Mouse (Mus musculus): ENCODE data around the gene Polr2e. TPM values are rescaled to one million over a fixed set of nuclear protein-coding genes. Genes with fewer than 3 reads are reported as not detected.

Polr2e gene
- polyA plus RNA-seq, 1 experiment from 2014 or later: 241 TPM

- no peak overlapping the region for H3K9ac ChIP-seq (replicated peaks)
- no peak overlapping the region for H3K4me3 ChIP-seq (replicated peaks)
- no peaks in the 10 kb centered on the region for H3K9me3 ChIP-seq
- H3K27ac ChIP-seq: no peak overlapping the region
- ATAC-seq (ENCODE audit: insufficient number of reproducible peaks, insufficient read depth, low FRiP score, low TSS enrichment, low read depth): no peak
- peaks cover 30% of the 10 kb centered on the region; the same call in 1 of the 2 replicates for H3K36me3 ChIP-seq
- 93% methylated on average over 5 of the region's 5 CpGs for WGBS
- no peak overlapping the region for H3K4me2 ChIP-seq
- 0 out of 2 replicates have a peak, but pooled peaks cover 2% of the 10 kb centered on the region for H3K27me3 ChIP-seq
- peaks cover 18% of the 10 kb centered on the region for H3K4me1 ChIP-seq (replicated peaks)
These were observed 15.8 kb downstream of the Polr2e start for GRCm38 (mm10) chr10:80023758-80024157.

GRCm38 (mm10) chr10:80022806-80023205, 16.8 kb downstream of the Polr2e start:
- 95% methylated on average over 8 of the region's 8 CpGs for WGBS
- no peak overlapping the region for H3K9ac ChIP-seq (replicated peaks)
- H3K9me3 ChIP-seq: no peaks in the 10 kb centered on the region
- peaks cover 6% of the 10 kb centered on the region for H3K27me3 ChIP-seq
- peaks cover 21% of the 10 kb centered on the region for H3K4me1 ChIP-seq (replicated peaks)
- no peak overlapping the region for H3K27ac ChIP-seq
- ATAC-seq (ENCODE audit: insufficient number of reproducible peaks, insufficient read depth, low FRiP score, low TSS enrichment, low read depth): no peak
- peaks cover 28% of the 10 kb centered on the region; the same call in 1 of the 2 replicates for H3K36me3 ChIP-seq
- H3K4me2 ChIP-seq: no peak overlapping the region
- no peak overlapping the region for H3K4me3 ChIP-seq (replicated peaks)

- no peak overlapping the region for H3K4me2 ChIP-seq
- H3K9me3 ChIP-seq: no peaks in the 10 kb centered on the region
- peaks cover 24% of the 10 kb centered on the region; the same call in 1 of the 2 replicates for H3K36me3 ChIP-seq
- peaks cover 21% of the 10 kb centered on the region for H3K4me1 ChIP-seq (replicated peaks)
- H3K9ac ChIP-seq (replicated peaks): no peak overlapping the region
- peaks cover 12% of the 10 kb centered on the region for H3K27me3 ChIP-seq
- H3K27ac ChIP-seq: no peak overlapping the region
- no peak overlapping the region for H3K4me3 ChIP-seq (replicated peaks)
- WGBS: 93% methylated on average over 12 of the region's 12 CpGs
- ATAC-seq (ENCODE audit: insufficient number of reproducible peaks, insufficient read depth, low FRiP score, low TSS enrichment, low read depth): no peak
These were observed 17.4 kb downstream of the Polr2e start for GRCm38 (mm10) chr10:80022164-80022563.

- Histone ChIP-seq H3K4me1 (replicated peaks) (peaks cover 21% of the 10 kb centered on the region), H3K9ac (replicated peaks) (no peak overlapping the region), H3K36me3 (peaks cover 15% of the 10 kb centered on the region; the same call in 1 of the 2 replicates), H3K27me3 (peaks cover 20% of the 10 kb centered on the region), H3K27ac (no peak overlapping the region), H3K4me2 (no peak overlapping the region), H3K9me3 (no peaks in the 10 kb centered on the region), H3K4me3 (replicated peaks) (no peak overlapping the region)
- 91% methylated on average over 13 of the region's 13 CpGs for WGBS
- ATAC-seq (ENCODE audit: insufficient number of reproducible peaks, insufficient read depth, low FRiP score, low TSS enrichment, low read depth): no peak
These were observed 18.3 kb downstream of the Polr2e start for GRCm38 (mm10) chr10:80021320-80021641.

GRCm38 (mm10) chr10:80020603-80021319, 18.8 kb downstream of the Polr2e start:
- H3K4me3 ChIP-seq (replicated peaks): peak overlapping the region; percentile 36; the same call in 1 of the 2 replicates
- no peaks in the 10 kb centered on the region for H3K9me3 ChIP-seq
- peak overlapping the region; percentile 55 for H3K4me2 ChIP-seq
- H3K4me1 ChIP-seq (replicated peaks): peaks cover 21% of the 10 kb centered on the region
- peaks cover 26% of the 10 kb centered on the region for H3K27me3 ChIP-seq
- no peak for ATAC-seq (ENCODE audit: insufficient number of reproducible peaks, insufficient read depth, low FRiP score, low TSS enrichment, low read depth)
- H3K27ac ChIP-seq: no peak overlapping the region
- peaks cover 13% of the 10 kb centered on the region; the same call in 1 of the 2 replicates for H3K36me3 ChIP-seq
- H3K9ac ChIP-seq (replicated peaks): no peak overlapping the region
- 82% methylated on average over 18 of the region's 18 CpGs for WGBS

GRCm38 (mm10) chr10:80020191-80020590, 19.4 kb downstream of the Polr2e start:
- peak overlapping the region; percentile 55 for H3K4me2 ChIP-seq

GRCm38 (mm10) chr10:80019471-80020131, 20.0 kb downstream of the Polr2e start:
- peak overlapping the region; percentile 36 for H3K4me3 ChIP-seq (replicated peaks)
- H3K4me1 ChIP-seq (replicated peaks): peaks cover 21% of the 10 kb centered on the region
- peak overlapping the region; percentile 55 for H3K9ac ChIP-seq (replicated peaks)
- peak; percentile 49 for ATAC-seq (ENCODE audit: insufficient number of reproducible peaks, insufficient read depth, low FRiP score, low TSS enrichment, low read depth)
- 4% methylated on average over 20 of the region's 20 CpGs for WGBS
- peak overlapping the region; percentile 55 for H3K4me2 ChIP-seq
- peaks cover 37% of the 10 kb centered on the region for H3K27me3 ChIP-seq
- H3K36me3 ChIP-seq: peaks cover 13% of the 10 kb centered on the region; the same call in 1 of the 2 replicates
- no peak overlapping the region for H3K27ac ChIP-seq
- no peaks in the 10 kb centered on the region for H3K9me3 ChIP-seq

More at GRCm38 (mm10) chr10:80020191-80020590, 19.4 kb downstream of the Polr2e start:
- H3K9ac ChIP-seq (replicated peaks): peak overlapping the region; percentile 55
- H3K9me3 ChIP-seq: no peaks in the 10 kb centered on the region
- H3K4me1 ChIP-seq (replicated peaks): peaks cover 21% of the 10 kb centered on the region
- peak overlapping the region; percentile 36 for H3K4me3 ChIP-seq (replicated peaks)
- H3K27me3 ChIP-seq: peaks cover 31% of the 10 kb centered on the region
- H3K27ac ChIP-seq: no peak overlapping the region
- peaks cover 13% of the 10 kb centered on the region; the same call in 1 of the 2 replicates for H3K36me3 ChIP-seq
- 28% methylated on average over 11 of the region's 11 CpGs for WGBS
- ATAC-seq (ENCODE audit: insufficient number of reproducible peaks, insufficient read depth, low FRiP score, low TSS enrichment, low read depth): no peak

GRCm38 (mm10) chr10:80018739-80019297, 20.8 kb downstream of the Polr2e start:
- Histone ChIP-seq H3K36me3 (peaks cover 13% of the 10 kb centered on the region; the same call in 1 of the 2 replicates), H3K9me3 (no peaks in the 10 kb centered on the region), H3K9ac (replicated peaks) (peak overlapping the region; percentile 35), H3K27me3 (peaks cover 45% of the 10 kb centered on the region), H3K4me3 (replicated peaks) (0 out of 2 replicates have a peak overlapping the region, but pooled peaks have one; percentile 36), H3K4me1 (replicated peaks) (peaks cover 21% of the 10 kb centered on the region), H3K4me2 (peak overlapping the region; percentile 55), H3K27ac (0 out of 2 replicates have a peak overlapping the region, but pooled peaks have one; percentile 23)
- no peak for ATAC-seq (ENCODE audit: insufficient number of reproducible peaks, insufficient read depth, low FRiP score, low TSS enrichment, low read depth)
- WGBS: 5% methylated on average over 14 of the region's 15 CpGs

- H3K36me3 ChIP-seq: peaks cover 9% of the 10 kb centered on the region; the same call in 1 of the 2 replicates
- peaks cover 21% of the 10 kb centered on the region for H3K4me1 ChIP-seq (replicated peaks)
- H3K9me3 ChIP-seq: no peaks in the 10 kb centered on the region
- no peak overlapping the region for H3K4me3 ChIP-seq (replicated peaks)
- 82% methylated on average over 14 of the region's 14 CpGs for WGBS
- no peak for ATAC-seq (ENCODE audit: insufficient number of reproducible peaks, insufficient read depth, low FRiP score, low TSS enrichment, low read depth)
- no peak overlapping the region for H3K27ac ChIP-seq
- no peak overlapping the region for H3K4me2 ChIP-seq
- H3K9ac ChIP-seq (replicated peaks): no peak overlapping the region
- H3K27me3 ChIP-seq: peaks cover 56% of the 10 kb centered on the region
These were observed 21.8 kb downstream of the Polr2e start for GRCm38 (mm10) chr10:80017771-80018170.

- no peak for ATAC-seq (ENCODE audit: insufficient number of reproducible peaks, insufficient read depth, low FRiP score, low TSS enrichment, low read depth)
- Histone ChIP-seq H3K9me3 (no peaks in the 10 kb centered on the region), H3K27me3 (peaks cover 60% of the 10 kb centered on the region), H3K9ac (replicated peaks) (no peak overlapping the region), H3K27ac (no peak overlapping the region), H3K36me3 (peaks cover 8% of the 10 kb centered on the region; the same call in 1 of the 2 replicates), H3K4me3 (replicated peaks) (no peak overlapping the region), H3K4me1 (replicated peaks) (peaks cover 21% of the 10 kb centered on the region), H3K4me2 (no peak overlapping the region)
- 72% methylated on average over 3 of the region's 3 CpGs for WGBS
These were observed 22.2 kb downstream of the Polr2e start for GRCm38 (mm10) chr10:80017361-80017760.

- Histone ChIP-seq H3K9ac (replicated peaks) (no peak overlapping the region; the same call in 1 of the 2 replicates), H3K4me2 (no peak overlapping the region), H3K4me1 (replicated peaks) (peaks cover 21% of the 10 kb centered on the region), H3K27ac (no peak overlapping the region), H3K9me3 (no peaks in the 10 kb centered on the region), H3K36me3 (peaks cover 3% of the 10 kb centered on the region; the same call in 1 of the 2 replicates), H3K4me3 (replicated peaks) (no peak overlapping the region), H3K27me3 (peaks cover 64% of the 10 kb centered on the region)
- ATAC-seq (ENCODE audit: insufficient number of reproducible peaks, insufficient read depth, low FRiP score, low TSS enrichment, low read depth): no peak
- WGBS: 88% methylated on average over 10 of the region's 10 CpGs
These were observed 22.7 kb downstream of the Polr2e start for GRCm38 (mm10) chr10:80016931-80017330.

Data from limb, embryonic 12.5 days (tissue).